ENCODE assay signal across 13 mouse cellular contexts in the genomic region with DNA sequence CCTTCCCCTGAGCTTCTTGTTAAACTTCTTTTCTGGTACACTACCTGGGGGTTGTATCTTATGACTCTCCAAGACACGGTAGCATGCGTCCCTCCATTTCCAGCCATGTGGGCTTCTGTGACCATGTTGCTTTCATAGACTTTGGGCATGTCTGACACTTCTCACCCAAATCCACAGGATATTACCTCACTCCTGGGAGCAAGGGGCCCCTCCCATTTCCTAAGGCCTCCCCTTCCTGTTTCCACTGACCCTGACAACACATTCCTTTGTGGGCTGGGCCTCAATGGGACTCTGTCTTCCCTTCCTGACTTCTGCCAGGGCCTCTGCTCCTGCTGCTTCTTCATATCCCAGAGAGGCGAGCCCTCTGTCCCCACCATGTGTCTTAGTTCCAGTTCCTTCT. TPM values are rescaled to one million over a fixed set of nuclear protein-coding genes. Genes with fewer than 3 reads are reported as not detected.
DNase-seq lines count a peak whose midpoint lies in the region; ATAC-seq and TF ChIP-seq lines count a peak whose summit lies in the region.
"Had no signal": no experiment of that assay in that cellular context is flagged by ENCODE, and none has a peak within 500 bp of the region (broad histone marks: within the 10 kb centered on the region; RNA-seq: fewer than 3 reads in every experiment).

No protein-coding gene starts in this region.

- H3K27ac ChIP-seq in kidney, adult 2 months (ENCODE audit: insufficient read depth, low read depth, low read length), result no peak overlapping the region
- H3K27ac ChIP-seq in heart, embryonic 15.5 days, result peak overlapping the region; percentile 51; the same call in 1 of the 2 replicates
- no peak overlapping the region for H3K27ac ChIP-seq in thymus, adult 2 months (ENCODE audit: control insufficient read depth, insufficient read depth, low read length)
- H3K27ac ChIP-seq: forebrain, embryonic 15.5 days; hindbrain, embryonic 15.5 days; lung, embryonic 15.5 days; neural tube, embryonic 13.5 days had no signal

- peak; percentile 67; the same call in 1 of the 2 replicates for ATAC-seq in heart, embryonic 15.5 days (replicated peaks; ENCODE audit: insufficient number of reproducible peaks, insufficient read depth, low FRiP score, low read depth)
- ATAC-seq: forebrain, embryonic 15.5 days had no signal

- no peak overlapping the region for H3K9ac ChIP-seq in heart, embryonic 15.5 days
- H3K9ac ChIP-seq: forebrain, embryonic 15.5 days; hindbrain, embryonic 15.5 days; lung, embryonic 15.5 days; neural tube, embryonic 13.5 days had no signal

- no peaks in the 10 kb centered on the region for H3K27me3 ChIP-seq in kidney, adult 2 months (replicated peaks; ENCODE audit: control insufficient read depth, insufficient read depth, low read length)
- no peaks in the 10 kb centered on the region for H3K27me3 ChIP-seq in heart, embryonic 15.5 days
- no peaks in the 10 kb centered on the region for H3K27me3 ChIP-seq in thymus, adult 2 months (ENCODE audit: control insufficient read depth, insufficient read depth, low read length)
- H3K27me3 ChIP-seq: forebrain, embryonic 15.5 days; hindbrain, embryonic 15.5 days; lung, embryonic 15.5 days; neural tube, embryonic 13.5 days had no signal

- DNase-seq in kidney, adult 2 months, result peak; percentile 13
- DNase-seq in kidney, postnatal 10 days, result no peak
- DNase-seq in ZHBTc4 (ENCODE audit: low read depth, low spot score), result peak; percentile 84
- DNase-seq in lung, postnatal 36 days, result peak; percentile 30
- no peak for DNase-seq in layer of hippocampus, postnatal 10 days (ENCODE audit: low spot score in 2 of 2)
- DNase-seq in thymus, adult 2 months, result no peak
- no peak for DNase-seq in gastrocnemius, postnatal 4 days (ENCODE audit: low spot score in 2 of 2)

- no peak overlapping the region for H3K4me3 ChIP-seq in kidney, adult 2 months (ENCODE audit: insufficient read depth, low read depth, low read length)
- H3K4me3 ChIP-seq in heart, embryonic 15.5 days, result no peak overlapping the region
- H3K4me3 ChIP-seq in thymus, adult 2 months (ENCODE audit: control insufficient read depth, insufficient read depth, low read length), result no peak overlapping the region
- H3K4me3 ChIP-seq: forebrain, embryonic 15.5 days; hindbrain, embryonic 15.5 days; lung, embryonic 15.5 days; neural tube, embryonic 13.5 days had no signal

- no peaks in the 10 kb centered on the region for H3K9me3 ChIP-seq in heart, embryonic 15.5 days (replicated peaks)
- H3K9me3 ChIP-seq: forebrain, embryonic 15.5 days; hindbrain, embryonic 15.5 days; lung, embryonic 15.5 days; neural tube, embryonic 13.5 days had no signal

- no peaks in the 10 kb centered on the region for H3K36me3 ChIP-seq in kidney, adult 2 months (ENCODE audit: control insufficient read depth, insufficient read depth, low read length)
- no peaks in the 10 kb centered on the region for H3K36me3 ChIP-seq in heart, embryonic 15.5 days
- no peaks in the 10 kb centered on the region for H3K36me3 ChIP-seq in thymus, adult 2 months (ENCODE audit: control insufficient read depth, insufficient read depth, low read length)
- H3K36me3 ChIP-seq: forebrain, embryonic 15.5 days; hindbrain, embryonic 15.5 days; lung, embryonic 15.5 days; neural tube, embryonic 13.5 days had no signal

- no peak overlapping the region for H3K4me2 ChIP-seq in heart, embryonic 15.5 days
- H3K4me2 ChIP-seq: forebrain, embryonic 15.5 days; hindbrain, embryonic 15.5 days; lung, embryonic 15.5 days; neural tube, embryonic 13.5 days had no signal

- TF ChIP-seq CTCF in kidney, adult 2 months (conservative IDR thresholded peaks at IDR 0.05; ENCODE audit: insufficient read depth, insufficient read length, low read depth, low read length), result no peak
- no peak for TF ChIP-seq CTCF in thymus, adult 2 months (IDR thresholded peaks at IDR 0.05; ENCODE audit: borderline replicate concordance, control insufficient read depth, extremely low read depth, insufficient read depth, low read length, poor library complexity)

- no peaks in the 10 kb centered on the region for H3K4me1 ChIP-seq in kidney, adult 2 months (ENCODE audit: control insufficient read depth, insufficient read depth, low read length)
- no peaks in the 10 kb centered on the region for H3K4me1 ChIP-seq in heart, embryonic 15.5 days (replicated peaks)
- no peaks in the 10 kb centered on the region for H3K4me1 ChIP-seq in thymus, adult 2 months (replicated peaks; ENCODE audit: control insufficient read depth, insufficient read depth, low read length)
- H3K4me1 ChIP-seq: forebrain, embryonic 15.5 days; hindbrain, embryonic 15.5 days; lung, embryonic 15.5 days; neural tube, embryonic 13.5 days had no signal

- TF ChIP-seq POLR2A in kidney, adult 2 months (IDR thresholded peaks at IDR 0.05; ENCODE audit: low read depth, low read length), result no peak
- no peak for TF ChIP-seq POLR2A in thymus, adult 2 months (IDR thresholded peaks at IDR 0.05; ENCODE audit: control insufficient read depth, extremely low read depth, insufficient read depth, low read length, poor library complexity)

- 87% methylated on average over 3 of the region's 3 CpGs for WGBS in kidney, adult 2 months
- 66% methylated on average over 3 of the region's 3 CpGs for WGBS in heart, embryonic 15.5 days
- 92% methylated on average over 3 of the region's 3 CpGs for WGBS in thymus, adult 2 months

RNA-seq across cellular contexts. Expression of gene Apoa5, which starts 10.9 kb away (rescaled TPM):
- polyA plus RNA-seq in kidney, adult 2 months (2012; rRNA removed), result 0.16 TPM in 1 of 2 replicates, not detected in the other
- polyA plus RNA-seq in heart, embryonic 15.5 days (2015; fragmentation: Nextera tagmentation; extraction: Ambion mirVana), result not detected in 2 replicates
- not detected for total RNA-seq in layer of hippocampus, postnatal 10 days (2021)
- polyA plus RNA-seq in thymus, adult 2 months (2012; rRNA removed), result 0.09 and 3.4 TPM in 2 replicates
- under 1 TPM in 1 of 2 experiments, not detected in 1; 0.39 TPM for total RNA-seq in gastrocnemius, postnatal 4 days (2021)
- total RNA-seq: layer of hippocampus, adult 18-20 months had no signal
- polyA plus RNA-seq: forebrain, embryonic 15.5 days; hindbrain, embryonic 15.5 days; lung, embryonic 15.5 days; neural tube, embryonic 13.5 days had no signal

RNA-seq across cellular contexts. Expression of gene Zpr1, which starts 15.3 kb away (rescaled TPM):
- polyA plus RNA-seq in kidney, adult 2 months (2012; rRNA removed), result 16.6 and 19.3 TPM in 2 replicates
- polyA plus RNA-seq in heart, embryonic 15.5 days (2015; fragmentation: Nextera tagmentation; extraction: Ambion mirVana), result 32.8 and 39.6 TPM in 2 replicates
- total RNA-seq in layer of hippocampus, postnatal 10 days (2021), result 10 to 100 TPM; 39.1 to 39.3 TPM
- polyA plus RNA-seq in thymus, adult 2 months (2012; rRNA removed), result 25.9 and 28.7 TPM in 2 replicates
- 10 to 100 TPM; 21.9 to 22.2 TPM for total RNA-seq in gastrocnemius, postnatal 4 days (2021)

RNA-seq across cellular contexts. Expression of gene Apoa4, which starts 17.1 kb away (rescaled TPM):
- polyA plus RNA-seq in kidney, adult 2 months (2012; rRNA removed), result 5.7 and 6.9 TPM in 2 replicates
- 0.13 TPM in 1 of 2 replicates, not detected in the other for polyA plus RNA-seq in heart, embryonic 15.5 days (2015; fragmentation: Nextera tagmentation; extraction: Ambion mirVana)
- not detected for total RNA-seq in layer of hippocampus, postnatal 10 days (2021)
- 6.9 and 8.2 TPM in 2 replicates for polyA plus RNA-seq in thymus, adult 2 months (2012; rRNA removed)
- under 1 TPM in 1 of 2 experiments, not detected in 1; 0.15 TPM for total RNA-seq in gastrocnemius, postnatal 4 days (2021)
- total RNA-seq: layer of hippocampus, adult 18-20 months had no signal
- polyA plus RNA-seq: forebrain, embryonic 15.5 days; hindbrain, embryonic 15.5 days had no signal

RNA-seq across cellular contexts. Expression of gene Apoc3, which starts 22.1 kb away (rescaled TPM):
- 39.2 and 43.8 TPM in 2 replicates for polyA plus RNA-seq in kidney, adult 2 months (2012; rRNA removed)
- 0.36 TPM in 1 of 2 replicates, not detected in the other for polyA plus RNA-seq in heart, embryonic 15.5 days (2015; fragmentation: Nextera tagmentation; extraction: Ambion mirVana)
- not detected for total RNA-seq in layer of hippocampus, postnatal 10 days (2021)
- 6.5 and 22.7 TPM in 2 replicates for polyA plus RNA-seq in thymus, adult 2 months (2012; rRNA removed)
- total RNA-seq in gastrocnemius, postnatal 4 days (2021), result not detected
- polyA plus RNA-seq: forebrain, embryonic 15.5 days; hindbrain, embryonic 15.5 days; lung, embryonic 15.5 days; neural tube, embryonic 13.5 days had no signal

RNA-seq across cellular contexts. Expression of gene Bud13, which starts 25.3 kb away (rescaled TPM):
- 7.1 and 7.8 TPM in 2 replicates for polyA plus RNA-seq in kidney, adult 2 months (2012; rRNA removed)
- 11.5 and 14.6 TPM in 2 replicates for polyA plus RNA-seq in heart, embryonic 15.5 days (2015; fragmentation: Nextera tagmentation; extraction: Ambion mirVana)
- total RNA-seq in layer of hippocampus, postnatal 10 days (2021), result 10 to 100 TPM in 1 of 2 experiments, 1 to 10 TPM in 1; 8.9 to 10.1 TPM
- 19.9 and 22.7 TPM in 2 replicates for polyA plus RNA-seq in thymus, adult 2 months (2012; rRNA removed)
- 10 to 100 TPM; 12.9 to 13.7 TPM for total RNA-seq in gastrocnemius, postnatal 4 days (2021)

Comparison
In these comparisons a context has a peak if more than half of its experiments do, and no peak if none do; other contexts are left out.
1. DNase-seq: peak in kidney, adult 2 months (single experiment), ZHBTc4 (single experiment) and lung, postnatal 36 days (single experiment); none in kidney, postnatal 10 days (single experiment), layer of hippocampus, postnatal 10 days (0 of 2), thymus, adult 2 months (single experiment) and gastrocnemius, postnatal 4 days (0 of 2).